Mouse (Mus musculus): ENCODE results near the gene Cir1. TPM values are rescaled to one million over a fixed set of nuclear protein-coding genes. Genes with fewer than 3 reads are reported as not detected.

The Cir1 gene
- polyA plus RNA-seq, 1 experiment, result 9.7 TPM

DNA sequence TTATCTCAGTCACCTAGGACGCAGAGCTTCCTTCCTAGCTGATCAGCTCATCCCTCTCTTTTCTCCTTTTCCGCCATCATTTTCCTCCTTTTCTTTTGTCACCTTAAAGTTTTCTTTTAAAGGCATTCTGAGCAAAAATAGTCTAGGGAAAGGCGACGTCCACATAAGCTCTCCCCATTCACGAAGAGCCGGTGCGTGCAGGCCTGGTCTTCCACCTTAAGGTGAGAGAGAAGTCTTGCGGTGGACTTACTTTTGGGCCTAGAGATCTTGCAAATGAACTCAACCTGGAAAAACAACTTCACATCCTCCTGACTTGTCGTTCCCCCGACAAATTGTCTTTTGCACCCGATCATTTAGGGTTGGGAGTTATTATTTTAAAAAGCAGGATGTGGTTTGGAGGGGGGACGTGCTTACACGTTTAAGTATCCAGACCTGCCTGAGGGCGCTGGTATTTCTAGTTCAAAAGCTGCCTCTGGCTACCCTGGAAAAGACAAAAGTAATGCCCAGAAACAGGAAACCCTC, 42.4 kb downstream of the Cir1 start:
- no peak overlapping the region for H3K4me3 ChIP-seq (replicated peaks)
- peaks cover 33% of the 10 kb centered on the region; the same call in 1 of the 2 replicates for H3K9me3 ChIP-seq (ENCODE audit: control insufficient read depth, low read length)
- TF ChIP-seq TAL1 (IDR thresholded peaks at IDR 0.05; ENCODE audit: low read length), result no peak
- no peak for TF ChIP-seq GATA1 (IDR thresholded peaks at IDR 0.05; ENCODE audit: low read length)
- no peaks in the 10 kb centered on the region for H3K36me3 ChIP-seq (ENCODE audit: control insufficient read depth)
- peaks cover 100% of the 10 kb centered on the region for H3K27me3 ChIP-seq (ENCODE audit: control insufficient read depth)
- H3K4me1 ChIP-seq (ENCODE audit: control insufficient read depth), result peaks cover 21% of the 10 kb centered on the region

DNA sequence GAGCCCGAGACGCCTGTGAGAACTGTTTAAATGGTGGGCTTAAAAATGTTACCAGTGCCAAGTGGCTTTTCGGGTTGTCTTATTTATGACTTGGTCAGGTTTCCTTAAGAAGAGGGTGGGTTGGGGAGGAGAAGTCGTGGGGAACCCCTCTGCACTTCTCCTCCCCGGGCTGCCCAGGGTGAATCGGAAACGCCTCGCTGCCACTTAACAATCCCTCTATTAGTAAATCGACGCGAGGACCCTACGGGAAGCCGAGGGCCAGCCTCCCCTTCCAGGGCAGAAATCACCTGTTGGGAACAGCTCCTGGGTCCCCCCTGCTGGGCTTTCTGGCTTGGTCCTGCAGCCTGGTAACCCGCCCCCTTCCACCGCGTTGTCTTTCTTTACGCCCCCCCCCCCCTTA, 42.8 kb downstream of the Cir1 start:
- H3K9me3 ChIP-seq (ENCODE audit: control insufficient read depth, low read length), result peaks cover 33% of the 10 kb centered on the region; the same call in 1 of the 2 replicates
- no peak for TF ChIP-seq GATA1 (IDR thresholded peaks at IDR 0.05; ENCODE audit: low read length)
- TF ChIP-seq TAL1 (IDR thresholded peaks at IDR 0.05; ENCODE audit: low read length), result no peak
- H3K4me3 ChIP-seq (replicated peaks), result no peak overlapping the region
- peaks cover 100% of the 10 kb centered on the region for H3K27me3 ChIP-seq (ENCODE audit: control insufficient read depth)
- H3K4me1 ChIP-seq (ENCODE audit: control insufficient read depth), result peaks cover 21% of the 10 kb centered on the region
- no peaks in the 10 kb centered on the region for H3K36me3 ChIP-seq (ENCODE audit: control insufficient read depth)

DNA sequence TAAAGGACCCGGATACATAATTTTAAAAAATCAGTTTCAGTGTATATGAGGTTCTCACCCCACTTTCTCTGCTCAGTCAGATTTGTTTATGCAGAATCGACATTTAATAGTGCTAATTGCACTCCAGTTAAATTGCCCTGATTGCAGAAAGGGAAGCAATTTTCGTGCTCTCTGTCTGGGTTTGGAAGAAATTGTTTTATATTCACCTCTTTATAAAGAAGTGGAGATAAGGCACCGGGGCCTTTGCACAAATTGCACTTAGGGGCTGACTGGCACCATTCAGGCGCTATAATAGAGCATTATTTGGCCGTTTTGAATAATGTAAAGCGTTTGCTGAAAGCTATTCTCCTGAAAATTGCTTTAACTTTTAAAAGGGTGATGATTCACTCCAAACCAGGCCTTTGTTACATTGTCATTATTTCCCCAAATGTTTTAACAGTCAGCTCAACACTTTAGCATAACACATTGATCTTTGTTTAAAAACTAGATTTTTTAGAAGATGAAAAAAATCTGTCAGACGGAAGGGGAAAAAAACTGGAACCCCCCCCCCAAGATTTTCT, 43.6 kb downstream of the Cir1 start:
- H3K4me1 ChIP-seq (ENCODE audit: control insufficient read depth), result peaks cover 16% of the 10 kb centered on the region
- no peaks in the 10 kb centered on the region for H3K36me3 ChIP-seq (ENCODE audit: control insufficient read depth)
- H3K4me3 ChIP-seq (replicated peaks), result no peak overlapping the region
- peaks cover 100% of the 10 kb centered on the region for H3K27me3 ChIP-seq (ENCODE audit: control insufficient read depth)
- H3K9me3 ChIP-seq (ENCODE audit: control insufficient read depth, low read length), result peaks cover 28% of the 10 kb centered on the region; the same call in 1 of the 2 replicates
- no peak for TF ChIP-seq GATA1 (IDR thresholded peaks at IDR 0.05; ENCODE audit: low read length)
- no peak for TF ChIP-seq TAL1 (IDR thresholded peaks at IDR 0.05; ENCODE audit: low read length)

DNA sequence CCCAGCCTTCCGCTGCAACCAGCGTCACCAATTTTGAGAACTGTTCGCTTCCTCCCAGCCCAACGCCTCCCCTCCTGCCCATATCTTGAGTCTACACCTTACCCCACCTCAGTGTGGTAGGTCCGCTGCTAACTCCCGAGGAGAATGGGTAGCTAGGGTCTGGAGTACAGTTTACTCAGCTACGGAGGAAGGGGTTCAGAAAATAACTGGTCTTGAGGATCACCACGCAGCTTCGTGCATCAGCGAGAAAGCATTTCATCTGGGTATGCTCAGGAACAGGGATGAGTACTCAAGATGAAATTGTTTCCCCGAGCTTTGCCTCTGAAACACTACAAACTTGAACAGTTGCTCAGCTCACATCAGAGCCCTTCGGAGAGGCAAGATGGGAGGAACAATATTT, 44.2 kb downstream of the Cir1 start:
- Histone ChIP-seq H3K4me3 (replicated peaks) (no peak overlapping the region), H3K36me3 (ENCODE audit: control insufficient read depth) (no peaks in the 10 kb centered on the region), H3K4me1 (ENCODE audit: control insufficient read depth) (peaks cover 10% of the 10 kb centered on the region), H3K9me3 (ENCODE audit: control insufficient read depth, low read length) (peaks cover 22% of the 10 kb centered on the region; the same call in 1 of the 2 replicates), H3K27me3 (ENCODE audit: control insufficient read depth) (peaks cover 100% of the 10 kb centered on the region)
- no peak for TF ChIP-seq TAL1 (IDR thresholded peaks at IDR 0.05; ENCODE audit: low read length)
- TF ChIP-seq GATA1 (IDR thresholded peaks at IDR 0.05; ENCODE audit: low read length), result no peak

DNA sequence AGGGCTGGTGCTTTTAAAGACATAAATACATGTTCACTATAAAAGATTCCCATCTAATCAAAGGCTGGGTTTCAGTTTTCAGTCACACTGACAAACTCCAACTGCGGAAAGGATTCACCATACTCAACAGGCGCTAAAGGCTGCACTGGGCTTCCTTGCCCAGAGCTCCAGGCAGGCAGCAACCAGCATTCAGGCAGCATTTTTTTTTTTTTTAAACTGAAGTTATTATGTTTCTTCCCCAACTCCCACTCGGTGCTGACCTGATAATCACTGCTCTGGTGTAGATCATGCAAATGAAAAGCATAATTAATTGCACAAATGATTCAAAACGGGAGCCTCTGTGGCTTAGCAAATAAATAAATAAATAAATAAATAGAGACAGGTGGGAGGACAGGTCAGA, 44.7 kb downstream of the Cir1 start:
- Histone ChIP-seq H3K27me3 (ENCODE audit: control insufficient read depth) (peaks cover 100% of the 10 kb centered on the region), H3K4me3 (replicated peaks) (no peak overlapping the region), H3K9me3 (ENCODE audit: control insufficient read depth, low read length) (peaks cover 17% of the 10 kb centered on the region; the same call in 1 of the 2 replicates), H3K36me3 (ENCODE audit: control insufficient read depth) (no peaks in the 10 kb centered on the region), H3K4me1 (ENCODE audit: control insufficient read depth) (peaks cover 6% of the 10 kb centered on the region)
- TF ChIP-seq TAL1 (IDR thresholded peaks at IDR 0.05; ENCODE audit: low read length), result no peak
- TF ChIP-seq GATA1 (IDR thresholded peaks at IDR 0.05; ENCODE audit: low read length), result no peak

DNA sequence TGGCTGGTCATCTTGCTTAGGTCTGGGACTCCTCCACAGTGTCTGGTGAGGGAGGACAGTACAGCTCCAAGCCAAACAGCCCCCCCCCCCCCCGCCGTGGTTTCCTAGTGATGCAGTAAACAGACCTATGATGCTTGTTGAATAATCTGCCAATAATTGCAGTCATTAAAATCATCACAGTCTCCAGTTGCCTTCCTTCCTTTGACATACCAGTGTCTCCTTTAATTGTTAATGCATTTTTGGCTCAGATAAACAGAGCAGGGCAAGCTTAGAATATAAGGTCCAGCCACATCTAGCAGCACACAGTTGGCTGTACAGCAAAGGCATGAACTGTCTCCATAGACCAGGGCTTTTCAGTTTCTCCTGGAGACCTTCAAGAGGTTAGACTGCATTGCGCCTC, 45.3 kb downstream of the Cir1 start:
- Histone ChIP-seq H3K4me1 (ENCODE audit: control insufficient read depth) (peaks cover 3% of the 10 kb centered on the region), H3K9me3 (ENCODE audit: control insufficient read depth, low read length) (peaks cover 14% of the 10 kb centered on the region; the same call in 1 of the 2 replicates), H3K4me3 (replicated peaks) (no peak overlapping the region), H3K36me3 (ENCODE audit: control insufficient read depth) (no peaks in the 10 kb centered on the region), H3K27me3 (ENCODE audit: control insufficient read depth) (peaks cover 100% of the 10 kb centered on the region)
- no peak for TF ChIP-seq GATA1 (IDR thresholded peaks at IDR 0.05; ENCODE audit: low read length)
- TF ChIP-seq TAL1 (IDR thresholded peaks at IDR 0.05; ENCODE audit: low read length), result no peak

DNA sequence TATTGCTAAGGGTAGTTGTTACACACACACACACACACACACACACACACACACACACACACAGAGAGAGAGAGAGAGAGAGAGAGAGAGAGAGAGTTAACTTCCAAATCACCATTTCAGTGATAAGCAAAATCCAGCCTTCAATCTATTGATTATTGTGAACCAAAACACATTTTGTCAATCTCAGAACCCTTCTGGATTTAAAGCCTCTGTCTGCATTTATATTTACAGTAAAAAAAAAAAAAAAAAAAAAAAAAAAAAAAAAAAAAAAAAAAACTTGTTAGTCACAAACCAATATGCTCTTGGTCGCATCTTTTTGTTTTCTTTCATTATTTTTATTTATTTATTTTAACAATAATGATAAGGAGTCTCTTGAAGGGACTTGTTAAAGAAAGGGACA, 45.9 kb downstream of the Cir1 start:
- Histone ChIP-seq H3K4me1 (ENCODE audit: control insufficient read depth) (peaks cover under 1% of the 10 kb centered on the region), H3K36me3 (ENCODE audit: control insufficient read depth) (no peaks in the 10 kb centered on the region), H3K4me3 (replicated peaks) (no peak overlapping the region), H3K27me3 (ENCODE audit: control insufficient read depth) (peaks cover 100% of the 10 kb centered on the region), H3K9me3 (ENCODE audit: control insufficient read depth, low read length) (peaks cover 11% of the 10 kb centered on the region; the same call in 1 of the 2 replicates)
- TF ChIP-seq GATA1 (IDR thresholded peaks at IDR 0.05; ENCODE audit: low read length), result no peak
- TF ChIP-seq TAL1 (IDR thresholded peaks at IDR 0.05; ENCODE audit: low read length), result no peak

DNA sequence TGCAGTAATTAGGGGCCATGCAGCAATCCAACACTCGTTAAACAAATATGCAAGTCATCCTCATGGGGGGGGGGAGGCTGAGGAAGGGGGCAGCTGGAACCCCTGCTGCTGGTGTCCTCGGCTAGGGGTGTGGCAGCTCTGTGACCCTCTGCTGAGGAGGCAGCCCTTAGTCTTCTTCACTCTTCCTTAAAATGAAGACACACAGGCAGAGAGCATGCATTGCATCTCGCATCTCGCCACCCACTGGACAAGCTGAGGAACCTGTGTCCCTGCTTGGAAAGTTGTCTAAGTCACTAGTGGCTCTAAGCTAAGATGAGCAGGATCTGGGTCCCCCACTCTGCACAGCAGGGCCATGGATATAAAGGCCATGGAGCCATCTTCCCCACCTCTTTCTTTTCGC, 46.5 kb downstream of the Cir1 start:
- H3K9me3 ChIP-seq (ENCODE audit: control insufficient read depth, low read length), result peaks cover 8% of the 10 kb centered on the region
- no peaks in the 10 kb centered on the region; the same call in 1 of the 2 replicates for H3K4me1 ChIP-seq (ENCODE audit: control insufficient read depth)
- H3K36me3 ChIP-seq (ENCODE audit: control insufficient read depth), result no peaks in the 10 kb centered on the region
- TF ChIP-seq GATA1 (IDR thresholded peaks at IDR 0.05; ENCODE audit: low read length) (no peak), TAL1 (IDR thresholded peaks at IDR 0.05; ENCODE audit: low read length) (no peak)
- peaks cover 98% of the 10 kb centered on the region for H3K27me3 ChIP-seq (ENCODE audit: control insufficient read depth)
- no peak overlapping the region for H3K4me3 ChIP-seq (replicated peaks)

DNA sequence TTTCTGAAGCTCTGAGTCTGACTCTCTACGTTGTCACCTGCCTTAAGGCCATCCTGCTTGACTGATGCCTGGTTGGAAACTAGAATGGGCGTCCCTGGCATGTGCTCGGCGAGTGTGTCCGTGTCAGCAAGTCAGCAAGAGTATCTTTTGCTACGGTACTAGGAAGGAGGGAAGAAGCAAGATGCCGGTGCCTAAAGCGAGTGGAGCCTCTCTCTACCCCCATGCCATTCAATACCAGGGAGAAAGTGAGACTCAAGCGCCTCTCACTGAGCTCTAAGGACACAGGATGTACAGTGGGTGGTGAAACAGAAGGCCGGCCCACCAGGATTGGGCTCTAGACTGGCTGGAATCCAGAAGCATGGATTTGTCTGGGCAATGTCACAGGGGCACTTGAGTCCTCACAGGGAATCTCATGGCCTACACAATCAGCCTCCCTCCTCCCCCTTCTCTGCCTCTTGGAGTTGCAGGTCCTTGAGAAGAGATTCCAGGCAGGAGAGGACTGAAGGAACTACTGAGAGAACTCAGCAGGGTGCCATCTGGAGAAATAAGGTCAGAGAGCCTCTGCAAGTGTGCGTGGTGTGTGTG, 47.8 kb downstream of the Cir1 start:
- peaks cover 87% of the 10 kb centered on the region for H3K27me3 ChIP-seq (ENCODE audit: control insufficient read depth)
- no peak overlapping the region for H3K4me3 ChIP-seq (replicated peaks)
- H3K9me3 ChIP-seq (ENCODE audit: control insufficient read depth, low read length), result peaks cover 6% of the 10 kb centered on the region
- no peaks in the 10 kb centered on the region; the same call in 1 of the 2 replicates for H3K4me1 ChIP-seq (ENCODE audit: control insufficient read depth)
- no peak for TF ChIP-seq TAL1 (IDR thresholded peaks at IDR 0.05; ENCODE audit: low read length)
- TF ChIP-seq GATA1 (IDR thresholded peaks at IDR 0.05; ENCODE audit: low read length), result no peak
- H3K36me3 ChIP-seq (ENCODE audit: control insufficient read depth), result no peaks in the 10 kb centered on the region

Data from erythroblast, embryonic 14.5 days (primary cell).